Mouse (Mus musculus) T-cell, adult 2 months (primary cell): Measurements from ENCODE around the gene Ldb2.

Source experiments
- DNase-seq: peaks from one replicate; pipeline ENCODE4 v3.0.0; 2022; ENCODE audit warnings: low spot score

Gene Ldb2

GRCm38 (mm10) chr5:44799053-44799860 lies at the start of gene Ldb2:
TSS of gene Ldb2 (minus strand) at chr5:44799680.
- no peak for DNase-seq

GRCm38 (mm10) chr5:44831287-44831686 lies 31.8 kb upstream of the Ldb2 start:
- no peak for DNase-seq

- DNase-seq = no peak
These were observed 16.0 kb upstream of the Ldb2 start for GRCm38 (mm10) chr5:44815506-44815905.

GRCm38 (mm10) chr5:44805960-44806359 lies 6.5 kb upstream of the Ldb2 start:
- DNase-seq = no peak

GRCm38 (mm10) chr5:44801100-44801499 lies 1.6 kb upstream of the Ldb2 start:
- DNase-seq = no peak

DNA sequence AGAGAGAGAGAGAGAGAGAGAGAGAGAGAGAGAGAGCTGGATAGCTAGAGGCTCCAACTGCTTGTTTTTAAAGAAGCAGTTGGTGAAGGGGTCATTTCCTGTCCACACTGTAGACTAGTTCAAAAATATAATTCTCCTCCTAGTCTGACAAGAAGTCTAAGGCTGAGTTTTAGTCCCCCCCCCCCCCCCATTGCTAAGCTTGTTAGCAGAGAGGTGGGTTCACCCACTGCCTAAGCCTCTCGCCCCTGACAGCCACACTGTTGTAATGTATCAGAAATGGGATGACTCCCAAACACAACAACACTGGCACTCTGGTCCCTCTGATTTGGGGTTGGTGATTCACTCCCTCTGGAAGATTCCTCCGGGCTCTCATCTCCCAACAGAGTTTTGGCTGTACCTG lies 381 bp upstream of the Ldb2 start:
- DNase-seq = no peak

DNA sequence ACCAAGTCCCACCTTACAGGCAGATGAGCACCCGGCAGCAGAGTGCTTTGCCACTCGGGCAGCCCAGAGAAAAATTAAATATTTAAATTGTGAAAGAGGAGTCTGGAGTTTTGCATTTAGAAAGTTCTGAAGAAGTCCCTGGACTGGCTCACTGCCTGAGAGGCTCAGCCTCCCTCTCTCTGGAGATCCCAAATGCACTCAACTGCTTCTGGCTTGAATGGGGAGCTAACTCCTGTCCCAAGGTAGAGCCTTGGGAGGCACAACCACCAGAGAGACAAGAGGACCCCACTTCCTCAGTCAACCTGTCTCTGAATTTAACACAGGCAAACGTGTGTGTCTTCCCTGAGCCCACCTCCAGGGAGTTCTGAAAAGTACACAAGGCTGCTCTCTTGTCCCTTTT lies 987 bp downstream of the Ldb2 start:
- DNase-seq = no peak

DNA sequence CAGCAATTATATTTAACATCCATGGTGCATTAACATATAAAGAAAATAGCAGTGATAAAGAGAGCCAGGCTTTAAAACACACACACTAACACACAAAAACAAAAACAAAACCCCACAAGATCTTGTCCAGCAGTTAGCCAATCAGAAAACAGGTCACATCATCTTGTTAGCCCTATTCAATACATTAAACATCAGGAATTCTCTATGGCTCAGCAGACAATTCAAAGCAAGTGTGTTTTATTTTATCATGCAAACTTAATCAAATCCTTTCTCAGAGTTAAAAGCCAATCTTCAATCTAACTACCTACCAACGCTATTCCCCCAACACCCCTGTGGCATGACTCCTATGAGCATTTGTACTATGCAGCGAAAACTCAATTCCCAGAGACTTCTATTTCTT lies 1.4 kb downstream of the Ldb2 start:
- no peak for DNase-seq

- no peak for DNase-seq
These were observed 14.9 kb downstream of the Ldb2 start for GRCm38 (mm10) chr5:44784591-44784990.

DNA sequence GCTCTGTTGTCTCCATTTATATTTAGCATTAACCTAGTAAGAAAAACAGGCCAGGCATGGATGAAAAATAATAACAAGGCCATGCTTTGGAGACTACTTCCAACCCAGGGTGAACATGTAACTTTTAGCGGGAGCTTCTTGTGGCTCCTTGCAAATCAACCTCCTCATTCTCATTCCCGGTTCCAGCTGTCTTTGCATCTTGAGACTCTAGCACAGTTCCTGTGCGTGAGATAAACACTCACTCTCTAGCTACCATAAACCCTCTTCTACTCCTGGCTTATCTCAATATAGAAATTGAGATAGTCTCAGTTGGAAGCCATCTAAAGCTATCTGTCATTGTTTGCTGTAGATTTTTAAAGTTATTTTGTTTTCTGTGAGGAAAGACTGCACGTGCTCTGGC lies 20.1 kb downstream of the Ldb2 start:
- DNase-seq = no peak

DNA sequence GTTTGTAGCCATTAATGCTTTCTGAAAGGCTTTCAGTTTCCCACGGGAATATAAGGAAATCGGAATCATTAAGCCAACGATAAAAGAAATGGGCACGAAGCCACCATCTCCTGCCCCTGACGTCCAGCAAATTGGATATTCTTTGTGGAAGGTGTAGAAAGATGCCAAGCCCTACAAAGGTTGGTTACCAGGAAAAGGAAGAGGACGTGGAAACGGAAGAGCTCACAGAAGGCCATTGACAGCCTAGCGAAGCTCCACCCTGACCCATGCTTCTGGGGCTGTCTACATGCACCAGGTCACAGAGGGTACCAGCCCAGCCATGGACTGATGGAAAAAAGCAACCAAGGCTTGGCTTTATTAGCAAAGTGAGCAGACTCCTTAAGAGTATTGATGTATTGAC lies 31.0 kb downstream of the Ldb2 start:
- DNase-seq = no peak

- DNase-seq = no peak
These were observed 34.6 kb downstream of the Ldb2 start for GRCm38 (mm10) chr5:44764911-44765310.

GRCm38 (mm10) chr5:44759178-44759577 lies 40.3 kb downstream of the Ldb2 start:
- DNase-seq = no peak

GRCm38 (mm10) chr5:44754156-44754910 lies 45.1 kb downstream of the Ldb2 start:
- no peak for DNase-seq

GRCm38 (mm10) chr5:44745706-44746105 lies 53.8 kb downstream of the Ldb2 start:
- DNase-seq = no peak

GRCm38 (mm10) chr5:44736366-44736765 lies 63.1 kb downstream of the Ldb2 start:
- no peak for DNase-seq

GRCm38 (mm10) chr5:44734131-44734723 lies 65.3 kb downstream of the Ldb2 start:
- no peak for DNase-seq

DNA sequence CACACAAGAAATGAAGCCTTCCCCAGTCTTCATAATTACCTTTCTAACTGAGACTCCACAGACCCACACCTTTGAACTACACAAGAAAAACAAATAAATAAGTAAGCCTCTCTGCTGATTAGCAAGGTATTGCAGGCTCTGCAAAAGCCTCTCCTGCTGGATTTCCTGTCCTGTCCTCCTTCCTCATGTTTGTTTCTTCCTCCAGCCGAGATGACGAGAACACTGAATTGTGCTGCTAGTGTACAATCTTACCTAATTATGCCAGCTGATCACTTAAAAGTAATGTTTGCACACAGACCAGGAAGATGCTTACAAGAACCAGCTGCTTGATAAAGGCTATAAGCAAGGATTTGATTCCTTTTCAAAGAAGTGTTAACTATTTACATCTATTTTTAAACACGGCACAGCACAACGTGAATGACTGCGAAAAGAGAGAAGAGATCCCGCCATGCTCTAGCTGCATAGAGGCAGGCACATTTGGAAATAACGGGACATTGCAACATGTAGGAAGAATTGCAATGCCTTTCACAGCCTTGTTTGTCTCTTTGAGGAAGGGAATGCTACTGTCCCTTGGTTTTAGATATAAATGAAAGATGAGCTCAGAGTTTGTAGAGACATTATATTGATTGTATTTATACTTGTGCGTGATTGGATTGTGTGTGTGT lies 69.7 kb downstream of the Ldb2 start:
- no peak for DNase-seq

DNA sequence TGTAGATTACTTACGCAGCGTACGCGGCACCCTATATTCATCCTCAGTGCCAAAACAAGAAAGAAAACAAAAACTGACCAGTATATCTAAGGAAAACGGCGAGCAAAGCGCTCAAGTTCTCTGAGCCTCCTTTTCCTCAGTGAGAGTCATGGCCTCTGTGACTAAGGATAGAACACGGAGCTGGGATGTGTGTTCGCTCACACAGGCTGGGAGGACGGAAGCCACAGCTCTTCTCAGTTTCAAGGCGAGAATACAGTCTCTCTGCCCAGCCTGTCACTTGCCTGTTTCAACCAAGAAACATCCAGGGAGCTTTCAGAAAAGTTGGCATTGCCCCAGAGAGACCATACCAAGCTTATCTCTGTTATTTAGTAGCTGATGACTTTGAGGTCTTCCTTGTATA lies 71.5 kb downstream of the Ldb2 start:
- DNase-seq = no peak

- no peak for DNase-seq
These were observed 72.7 kb downstream of the Ldb2 start for GRCm38 (mm10) chr5:44726546-44727476.

DNA sequence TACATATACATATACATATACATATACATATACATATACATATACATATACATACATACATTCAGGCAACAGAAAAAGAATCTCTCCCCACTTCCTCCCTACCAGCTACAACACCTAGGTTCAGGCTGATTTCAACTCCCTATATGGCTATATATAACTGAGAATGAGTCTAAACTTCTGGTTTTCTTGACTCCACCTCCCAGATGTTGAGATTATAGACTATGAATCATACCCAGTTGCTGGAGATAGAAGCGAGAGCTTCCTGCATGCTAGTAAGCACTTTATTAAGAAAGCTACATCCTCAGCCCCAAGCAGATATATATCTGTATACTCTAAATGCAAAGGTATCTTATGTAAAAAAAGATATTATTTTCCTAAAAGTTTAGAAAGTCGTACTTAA lies 74.0 kb downstream of the Ldb2 start:
- no peak for DNase-seq
